Mouse (Mus musculus) small intestine, adult 2 months (tissue): ENCODE results near the gene Gm20388.

Experiments used
- CTCF ChIP-seq: fragments of 200-500 bp; IDR thresholded peaks from 2 replicates; pipeline ENCODE4 v1.5.1; 2012; ENCODE audit warnings: low read depth, mild to moderate bottlenecking, control low read depth, inconsistent platforms, low read length, moderate library complexity, mixed read lengths; ENCODE audit not compliant: insufficient replicate concordance, insufficient read length; ENCODE audit errors: extremely low read depth
- POLR2A ChIP-seq: fragments of 200-500 bp; IDR thresholded peaks from 2 replicates; pipeline ENCODE4 v1.6.1; 2012; ENCODE audit warnings: low read depth, mild to moderate bottlenecking, control low read depth, inconsistent platforms, low read length, moderate library complexity

- TF ChIP-seq CTCF (no peak), POLR2A (no peak)
Measured at GRCm38 (mm10) chr8:123104046-123104767, 3193.6 kb downstream of the Gm20388 start.
